Mouse (Mus musculus) heart, postnatal 4 days (tissue): ENCODE results near the gene Trp53i11. TPM values are rescaled to one million over a fixed set of nuclear protein-coding genes. Genes with fewer than 3 reads are reported as not detected.

Source experiments
- DNase-seq: peaks from one replicate; pipeline ENCODE4 v3.0.0; 2021
- total RNA-seq, 2 experiments: library from RNA; stranded (reverse); gene quantifications; 2 replicates each; pipeline ENCODE4 v1.2.3; 2021

The Trp53i11 gene
- total RNA-seq, 2 experiments from 2014 or later, result 79.0 to 82.5 TPM

- no peak for DNase-seq
Measured at GRCm38 (mm10) chr2:93243439-93244089, 56.2 kb downstream of the Trp53i11 start.

DNA sequence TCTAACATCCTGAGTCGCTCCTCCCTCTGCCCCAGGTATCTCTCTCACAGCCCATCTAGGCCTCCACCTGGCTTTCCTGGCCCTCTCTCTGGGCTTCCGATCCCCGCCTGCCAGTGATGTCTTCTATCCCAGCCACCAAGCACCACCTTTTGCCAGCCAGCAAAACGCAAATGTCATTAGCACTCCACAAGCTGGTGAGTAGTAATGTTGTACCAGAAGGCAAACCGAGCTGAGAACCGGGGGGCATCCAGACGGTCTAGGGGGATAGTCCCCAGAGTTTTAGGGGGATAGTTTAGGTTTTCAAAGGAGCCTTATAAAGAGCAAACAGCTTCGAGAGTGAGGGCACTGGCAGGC, 56.7 kb downstream of the Trp53i11 start:
- no peak for DNase-seq

DNA sequence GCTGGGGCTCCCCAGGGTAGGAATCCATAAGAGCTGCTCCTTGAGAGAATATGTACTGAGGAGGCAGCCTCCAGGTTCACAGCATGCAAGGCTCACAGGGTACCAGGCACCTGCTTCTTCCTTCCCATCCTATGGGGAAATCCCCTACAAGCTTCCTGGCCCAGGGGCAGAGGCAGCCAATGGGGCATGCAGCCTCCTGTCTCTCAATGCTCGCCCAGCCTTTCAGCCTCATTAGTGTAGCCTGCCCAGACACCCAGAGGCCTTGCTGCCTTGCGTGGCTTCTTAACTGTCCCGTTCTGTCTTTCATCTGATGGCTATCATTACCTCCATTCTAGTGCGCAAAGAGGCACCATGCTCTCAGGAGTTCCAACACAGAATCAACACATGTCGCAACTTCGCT, 61.7 kb downstream of the Trp53i11 start:
- no peak for DNase-seq

DNA sequence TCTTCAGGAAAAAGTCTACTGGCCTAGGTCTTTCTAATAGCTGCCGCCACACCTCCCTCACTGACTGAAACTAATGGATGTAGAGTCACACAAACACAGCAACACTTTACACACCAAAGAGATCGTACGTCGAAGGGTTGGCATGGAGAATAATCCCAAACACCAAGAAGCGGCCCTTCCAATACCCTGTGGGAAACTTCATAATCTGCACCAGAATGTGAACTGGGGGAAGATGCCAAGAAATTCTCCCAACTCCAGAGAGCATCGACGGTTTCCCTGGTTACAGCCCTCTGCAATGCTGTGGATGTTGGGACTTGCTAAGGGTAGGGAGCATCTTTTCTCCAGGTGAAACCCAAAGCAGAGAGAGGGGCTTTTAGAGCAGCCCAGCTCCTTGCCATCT, 63.3 kb downstream of the Trp53i11 start:
- DNase-seq, result no peak

Other genes starting within 250 kb of the Trp53i11 start
- 10 to 100 TPM; 24.7 to 25.5 TPM for gene Prdm11, start 141.4 kb upstream of the Trp53i11 start, total RNA-seq
- 10 to 100 TPM; 60.2 to 64.7 TPM for gene Tspan18, start 147.0 kb downstream of the Trp53i11 start, total RNA-seq